Mouse (Mus musculus) spleen, adult 2 months (tissue): ENCODE data around the gene Npm1. TPM values are rescaled to one million over a fixed set of nuclear protein-coding genes. Genes with fewer than 3 reads are reported as not detected.

Experiments
- DNase-seq, 2 experiments: peaks; one replicate each; pipeline versions ENCODE4 v3.0.0 to v3.0.0-alpha.2; 2012 to 2021; ENCODE audit warnings: low spot score in 2 of 2, low read depth in 1 of 2
- H3K27ac ChIP-seq: fragments of 200-500 bp; 2 replicates; pipeline ENCODE4 v1.5.1; 2012; ENCODE audit warnings: low read length, inconsistent platforms; ENCODE audit not compliant: insufficient read depth
- H3K27me3 ChIP-seq: fragments of 200-500 bp; 2 replicates; pipeline ENCODE4 v1.6.1; 2012; ENCODE audit warnings: mild to moderate bottlenecking, moderate library complexity, low read length, inconsistent platforms; ENCODE audit not compliant: control insufficient read depth, insufficient read depth
- H3K36me3 ChIP-seq: fragments of 200-500 bp; 2 replicates; pipeline ENCODE4 v1.6.1; 2012; ENCODE audit warnings: mild to moderate bottlenecking, low read length, inconsistent platforms; ENCODE audit not compliant: control insufficient read depth, insufficient read depth
- H3K4me1 ChIP-seq: fragments of 200-500 bp; 2 replicates; pipeline ENCODE4 v1.6.1; 2011; ENCODE audit warnings: inconsistent platforms; ENCODE audit not compliant: control insufficient read depth, insufficient read depth, insufficient read length
- H3K4me3 ChIP-seq: fragments of 200-500 bp; 2 replicates; pipeline ENCODE4 v1.5.1; 2011; ENCODE audit warnings: mild to moderate bottlenecking, inconsistent platforms; ENCODE audit not compliant: insufficient read depth, insufficient read length; ENCODE audit errors: extremely low read depth
- CTCF ChIP-seq: fragments of 200-500 bp; IDR thresholded peaks from 2 replicates; pipeline ENCODE4 v1.5.1; 2011; ENCODE audit warnings: mild to moderate bottlenecking, inconsistent platforms; ENCODE audit not compliant: insufficient read depth, insufficient read length, insufficient replicate concordance; ENCODE audit errors: extremely low read depth
- POLR2A ChIP-seq: fragments of 200-500 bp; IDR thresholded peaks from 2 replicates; pipeline ENCODE4 v1.6.1; 2011; ENCODE audit warnings: low read depth, low read length, inconsistent platforms
- WGBS: fragments of 180-500 bp; shearing (Covaris S2); methylation state at CpG from one replicate; pipeline ENCODE4 v1.1.7; 2018; 5-methylcytosine and 5-hydroxymethylcytosine counted together
- polyA plus RNA-seq: library from polyadenylated mRNA; depleted of rRNA; stranded (reverse); fragments of >200 nt; gene quantifications from 2 replicates; pipeline ENCODE4 v1.2.3, GENCODE M21; 2012

The Npm1 gene
- polyA plus RNA-seq, 1 experiment, result 57.0 TPM

DNA sequence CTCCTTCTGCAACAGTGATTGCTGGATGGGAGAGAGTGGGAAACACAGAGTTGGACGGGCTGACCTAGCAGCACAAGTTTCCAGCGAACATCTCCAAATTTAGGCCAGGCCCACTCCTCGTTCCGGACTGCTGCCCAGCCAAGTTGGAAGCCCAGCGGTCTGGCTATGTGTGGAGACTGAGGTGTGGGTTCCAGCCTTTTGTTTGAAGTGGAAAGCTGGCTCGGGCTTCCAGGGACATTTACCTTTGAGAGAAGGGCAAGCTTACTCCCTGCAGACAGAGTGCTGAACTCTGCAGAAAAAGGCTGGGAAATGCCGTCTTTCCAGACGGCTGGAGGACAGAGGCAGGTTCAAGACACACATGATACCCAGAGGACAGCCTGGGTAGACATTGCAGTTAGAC, 43.5 kb downstream of the Npm1 start:
- no peak for TF ChIP-seq CTCF
- TF ChIP-seq POLR2A, result no peak
- Histone ChIP-seq H3K27ac (no peak overlapping the region), H3K4me1 (no peaks in the 10 kb centered on the region; the same call in 1 of the 2 replicates), H3K27me3 (peaks cover 1% of the 10 kb centered on the region; the same call in 1 of the 2 replicates), H3K4me3 (no peak overlapping the region), H3K36me3 (no peaks in the 10 kb centered on the region)
- 82% methylated on average over 8 of the region's 8 CpGs for WGBS
- no peak for DNase-seq

DNA sequence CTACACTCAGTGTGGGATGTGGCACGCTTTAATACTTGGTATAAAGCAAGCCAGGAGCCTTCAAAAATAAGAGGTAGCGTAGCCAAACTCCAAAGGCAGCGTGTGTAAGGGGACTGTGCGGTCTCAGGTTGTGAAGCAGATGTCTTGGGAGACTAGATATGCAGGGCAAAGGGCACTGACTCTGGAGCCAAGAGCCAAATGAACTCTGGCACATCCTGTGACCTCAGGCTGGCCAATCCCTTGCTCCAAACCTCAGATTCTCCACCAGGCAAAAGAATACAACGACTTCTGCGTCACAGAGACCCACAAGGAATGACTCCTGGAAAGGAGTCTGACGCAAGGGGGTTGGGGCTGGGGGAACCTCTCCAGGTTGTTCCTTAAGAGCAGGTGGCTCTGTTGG, 43.9 kb downstream of the Npm1 start:
- DNase-seq, result no peak
- Histone ChIP-seq H3K4me1 (no peaks in the 10 kb centered on the region; the same call in 1 of the 2 replicates), H3K4me3 (no peak overlapping the region), H3K27me3 (peaks cover 1% of the 10 kb centered on the region; the same call in 1 of the 2 replicates), H3K36me3 (no peaks in the 10 kb centered on the region), H3K27ac (no peak overlapping the region)
- 83% methylated on average over 7 of the region's 7 CpGs for WGBS
- TF ChIP-seq POLR2A, result no peak

DNA sequence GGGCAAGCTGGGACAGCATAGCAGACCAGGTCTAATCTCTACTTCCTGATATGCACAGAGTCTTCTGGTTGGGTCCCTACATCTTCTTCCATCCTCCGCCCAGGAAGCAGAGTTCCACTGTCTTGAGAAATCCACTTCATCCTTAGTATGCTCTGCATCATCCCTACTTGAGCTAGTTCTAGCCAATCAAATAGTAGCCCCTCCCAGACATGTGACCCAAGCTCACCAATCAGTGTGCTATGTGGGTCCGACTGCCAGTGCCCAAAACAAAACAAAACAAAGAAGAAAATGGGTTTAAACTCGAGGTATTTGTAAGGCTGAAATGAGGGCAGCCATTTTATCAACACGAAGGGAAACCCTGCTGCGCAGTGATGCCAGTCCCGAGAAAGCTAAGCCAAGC, 44.5 kb downstream of the Npm1 start:
- WGBS, result 76% methylated on average over 6 of the region's 6 CpGs
- peaks cover 1% of the 10 kb centered on the region; the same call in 1 of the 2 replicates for H3K27me3 ChIP-seq
- no peak for DNase-seq
- H3K36me3 ChIP-seq, result no peaks in the 10 kb centered on the region
- no peak overlapping the region for H3K27ac ChIP-seq
- TF ChIP-seq POLR2A (no peak), CTCF (no peak)
- no peak overlapping the region for H3K4me3 ChIP-seq
- no peaks in the 10 kb centered on the region; the same call in 1 of the 2 replicates for H3K4me1 ChIP-seq

DNA sequence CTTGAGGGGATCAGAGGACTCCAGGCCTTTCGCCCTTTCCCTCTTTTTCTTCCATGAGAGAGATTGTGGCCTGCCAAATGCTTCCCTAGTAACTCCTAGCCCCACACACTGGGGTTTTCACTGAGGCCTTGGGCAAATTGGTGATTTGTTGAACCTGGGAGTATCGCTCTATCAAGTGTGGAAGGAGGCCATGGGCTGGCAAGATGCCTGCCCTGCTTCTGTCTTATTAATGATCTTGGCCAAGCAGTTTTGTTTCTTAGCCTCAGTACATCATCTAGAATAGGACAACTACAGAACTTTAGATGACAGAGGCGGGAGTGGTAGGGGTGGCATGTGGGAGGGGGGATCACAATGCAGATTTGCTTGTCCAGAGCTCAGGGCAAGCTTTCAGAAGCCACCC, 47.2 kb downstream of the Npm1 start:
- TF ChIP-seq CTCF, result no peak
- TF ChIP-seq POLR2A, result no peak
- H3K27me3 ChIP-seq, result no peaks in the 10 kb centered on the region
- no peaks in the 10 kb centered on the region for H3K4me1 ChIP-seq
- DNase-seq, result no peak
- H3K4me3 ChIP-seq, result no peak overlapping the region
- WGBS, result 87% methylated on average over 3 of the region's 3 CpGs
- no peaks in the 10 kb centered on the region for H3K36me3 ChIP-seq
- H3K27ac ChIP-seq, result no peak overlapping the region

DNA sequence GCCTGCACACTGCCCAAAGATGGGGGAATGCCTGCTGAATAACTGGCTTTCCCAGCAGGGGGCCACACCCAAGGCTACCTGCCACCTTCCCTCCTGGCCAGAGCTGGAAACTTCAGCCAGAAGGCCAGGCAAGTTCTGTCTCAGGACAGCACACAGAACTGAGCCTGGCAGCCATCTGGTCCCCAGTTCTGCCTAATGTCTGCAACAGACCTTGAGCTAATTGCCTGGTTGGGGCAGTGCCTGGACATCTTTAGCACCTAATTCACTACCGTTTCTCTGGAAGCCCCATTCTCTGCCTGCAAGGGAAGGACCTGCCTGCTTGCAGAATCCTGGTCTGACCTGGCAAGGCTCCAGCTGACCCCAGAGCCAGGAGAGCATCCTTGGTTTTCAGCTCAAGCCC, 50.6 kb downstream of the Npm1 start:
- Histone ChIP-seq H3K27me3 (no peaks in the 10 kb centered on the region), H3K27ac (no peak overlapping the region), H3K4me3 (no peak overlapping the region), H3K4me1 (no peaks in the 10 kb centered on the region), H3K36me3 (no peaks in the 10 kb centered on the region)
- TF ChIP-seq POLR2A (no peak), CTCF (no peak)
- 15% methylated on average over 1 of the region's 1 CpGs for WGBS
- DNase-seq, result no peak

DNA sequence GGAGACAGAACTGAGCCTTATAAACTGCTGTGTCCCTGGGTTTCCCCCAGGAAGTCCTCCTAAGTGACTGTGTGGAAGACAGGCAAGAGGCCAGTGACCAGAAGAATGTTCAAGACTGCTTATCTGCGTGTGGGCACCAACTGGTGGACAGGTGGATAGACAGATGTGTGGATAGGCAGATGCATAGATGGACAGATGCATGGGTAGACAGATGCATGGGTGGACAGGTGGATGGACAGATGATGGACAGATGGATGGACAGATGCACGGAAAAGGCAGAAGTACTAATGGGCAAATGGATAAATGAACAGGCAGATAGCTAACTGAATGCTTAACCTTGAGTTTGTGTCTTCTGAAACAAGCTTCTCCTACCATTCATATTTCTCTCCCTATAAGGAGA, 52.9 kb downstream of the Npm1 start:
- TF ChIP-seq CTCF, result no peak
- TF ChIP-seq POLR2A, result no peak
- DNase-seq, result no peak
- H3K36me3 ChIP-seq, result no peaks in the 10 kb centered on the region
- no peak overlapping the region for H3K27ac ChIP-seq
- H3K27me3 ChIP-seq, result no peaks in the 10 kb centered on the region
- H3K4me1 ChIP-seq, result no peaks in the 10 kb centered on the region
- H3K4me3 ChIP-seq, result no peak overlapping the region
- 76% methylated on average over 2 of the region's 2 CpGs for WGBS

DNA sequence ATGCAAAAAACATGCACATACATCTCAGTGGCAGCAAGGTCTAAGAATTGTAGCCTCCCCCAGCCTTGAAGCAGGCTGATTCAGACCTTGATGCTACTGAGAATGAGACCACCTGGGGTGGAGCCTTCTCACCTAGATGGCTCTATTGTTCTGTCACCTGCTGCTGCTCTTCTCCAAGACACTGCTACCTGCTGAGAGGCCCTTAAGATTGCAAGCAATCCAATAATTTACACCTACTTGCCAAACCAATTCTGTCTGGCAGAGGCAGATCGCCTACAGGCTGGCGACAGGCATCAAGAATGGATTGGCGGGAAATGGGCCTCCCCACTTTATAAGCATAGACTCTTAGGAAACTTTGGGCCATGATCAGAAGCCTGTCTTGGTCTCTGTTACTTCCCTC, 55.5 kb downstream of the Npm1 start:
- WGBS, result 94% methylated on average over 3 of the region's 3 CpGs
- Histone ChIP-seq H3K4me1 (no peaks in the 10 kb centered on the region), H3K4me3 (no peak overlapping the region), H3K36me3 (no peaks in the 10 kb centered on the region), H3K27me3 (no peaks in the 10 kb centered on the region), H3K27ac (no peak overlapping the region)
- TF ChIP-seq POLR2A, result no peak
- no peak for TF ChIP-seq CTCF
- DNase-seq, result no peak
